Mouse (Mus musculus): ENCODE measurements around the gene Tcf7. TPM values are rescaled to one million over a fixed set of nuclear protein-coding genes. Genes with fewer than 3 reads are reported as not detected.
"Not testable (repeated sequence)": the region's sequence is repeated elsewhere in the genome, so short reads cannot be mapped to it uniquely, and the experiment has no call there.

Gene Tcf7
- polyA plus RNA-seq, 1 experiment from 2014 or later: 16.0 TPM

GRCm38 (mm10) chr11:52227053-52227452 is 55.8 kb downstream of the Tcf7 start:
- no peaks in the 10 kb centered on the region for H3K27me3 ChIP-seq (ENCODE audit: insufficient read depth, low read length)
- no peak overlapping the region for H3K27ac ChIP-seq
- 74% methylated on average over 3 of the region's 3 CpGs for WGBS
- H3K4me1 ChIP-seq (replicated peaks; ENCODE audit: insufficient read depth, low read length): no peaks in the 10 kb centered on the region
- H3K9ac ChIP-seq (ENCODE audit: low read depth, low read length): no peak overlapping the region
- no peak overlapping the region for H3K4me3 ChIP-seq (replicated peaks; ENCODE audit: low read depth, low read length)
- H3K36me3 ChIP-seq (ENCODE audit: insufficient read depth, low read length): no peaks in the 10 kb centered on the region
- H3K4me2 ChIP-seq (ENCODE audit: low read length): no peak overlapping the region
- H3K9me3 ChIP-seq (replicated peaks; ENCODE audit: low read length): no peaks in the 10 kb centered on the region
- DNase-seq (ENCODE audit: low spot score) (no peak), ATAC-seq (replicated peaks; ENCODE audit: low FRiP score, low read depth) (no peak)
- TF ChIP-seq CTCF (IDR thresholded peaks at IDR 0.05; ENCODE audit: low read depth): no peak

GRCm38 (mm10) chr11:52225986-52226599 is 56.7 kb downstream of the Tcf7 start:
- Histone ChIP-seq H3K27me3 (ENCODE audit: insufficient read depth, low read length) (no peaks in the 10 kb centered on the region), H3K27ac (no peak overlapping the region)
- WGBS: 61% methylated on average over 3 of the region's 3 CpGs

GRCm38 (mm10) chr11:52223968-52224682 is 58.7 kb downstream of the Tcf7 start:
- peak overlapping the region; percentile 74 for H3K27ac ChIP-seq
- TF ChIP-seq CTCF (IDR thresholded peaks at IDR 0.05; ENCODE audit: low read depth): peak; percentile 16; the same call in 1 of the 2 replicates
- no peaks in the 10 kb centered on the region for H3K4me1 ChIP-seq (replicated peaks; ENCODE audit: insufficient read depth, low read length)
- no peaks in the 10 kb centered on the region for H3K27me3 ChIP-seq (ENCODE audit: insufficient read depth, low read length)
- H3K36me3 ChIP-seq (ENCODE audit: insufficient read depth, low read length): no peaks in the 10 kb centered on the region
- 10% methylated on average over 19 of the region's 19 CpGs for WGBS
- ATAC-seq (replicated peaks; ENCODE audit: low FRiP score, low read depth) (peak; percentile 88), DNase-seq (ENCODE audit: low spot score) (peak; percentile 78)
- H3K4me3 ChIP-seq (replicated peaks; ENCODE audit: low read depth, low read length): no peak overlapping the region
- no peak overlapping the region for H3K9ac ChIP-seq (ENCODE audit: low read depth, low read length)
- H3K4me2 ChIP-seq (ENCODE audit: low read length): peak overlapping the region; percentile 37
- no peaks in the 10 kb centered on the region for H3K9me3 ChIP-seq (replicated peaks; ENCODE audit: low read length)

More at GRCm38 (mm10) chr11:52225986-52226599, 56.7 kb downstream of the Tcf7 start:
- Histone ChIP-seq H3K4me3 (replicated peaks; ENCODE audit: low read depth, low read length) (no peak overlapping the region), H3K4me2 (ENCODE audit: low read length) (no peak overlapping the region), H3K36me3 (ENCODE audit: insufficient read depth, low read length) (no peaks in the 10 kb centered on the region), H3K4me1 (replicated peaks; ENCODE audit: insufficient read depth, low read length) (no peaks in the 10 kb centered on the region), H3K9me3 (replicated peaks; ENCODE audit: low read length) (no peaks in the 10 kb centered on the region), H3K9ac (ENCODE audit: low read depth, low read length) (no peak overlapping the region)
- DNase-seq (ENCODE audit: low spot score) (no peak), ATAC-seq (replicated peaks; ENCODE audit: low FRiP score, low read depth) (no peak)
- TF ChIP-seq CTCF (IDR thresholded peaks at IDR 0.05; ENCODE audit: low read depth): peak; percentile 19; the same call in 1 of the 2 replicates

GRCm38 (mm10) chr11:52222891-52223290 is 59.9 kb downstream of the Tcf7 start:
- Histone ChIP-seq H3K9ac (ENCODE audit: low read depth, low read length) (no peak overlapping the region), H3K4me2 (ENCODE audit: low read length) (no peak overlapping the region), H3K9me3 (replicated peaks; ENCODE audit: low read length) (no peaks in the 10 kb centered on the region), H3K36me3 (ENCODE audit: insufficient read depth, low read length) (no peaks in the 10 kb centered on the region), H3K27me3 (ENCODE audit: insufficient read depth, low read length) (no peaks in the 10 kb centered on the region), H3K4me1 (replicated peaks; ENCODE audit: insufficient read depth, low read length) (no peaks in the 10 kb centered on the region), H3K27ac (no peak overlapping the region), H3K4me3 (replicated peaks; ENCODE audit: low read depth, low read length) (no peak overlapping the region)
- no peak for DNase-seq (ENCODE audit: low spot score)
- no peak for ATAC-seq (replicated peaks; ENCODE audit: low FRiP score, low read depth)
- 73% methylated on average over 6 of the region's 6 CpGs for WGBS
- TF ChIP-seq CTCF (IDR thresholded peaks at IDR 0.05; ENCODE audit: low read depth): peak; percentile 61

- not testable (repeated sequence) for H3K4me3 ChIP-seq (replicated peaks; ENCODE audit: low read depth, low read length); ATAC-seq (replicated peaks; ENCODE audit: low FRiP score, low read depth); H3K9me3 ChIP-seq (replicated peaks; ENCODE audit: low read length); DNase-seq (ENCODE audit: low spot score); H3K4me2 ChIP-seq (ENCODE audit: low read length); H3K27me3 ChIP-seq (ENCODE audit: insufficient read depth, low read length); H3K9ac ChIP-seq (ENCODE audit: low read depth, low read length); H3K4me1 ChIP-seq (replicated peaks; ENCODE audit: insufficient read depth, low read length); H3K27ac ChIP-seq; H3K36me3 ChIP-seq (ENCODE audit: insufficient read depth, low read length)
- 86% methylated on average over 6 of the region's 6 CpGs for WGBS
These were observed 60.9 kb downstream of the Tcf7 start for GRCm38 (mm10) chr11:52221921-52222320.

- no peak overlapping the region for H3K9ac ChIP-seq (ENCODE audit: low read depth, low read length)
- no peaks in the 10 kb centered on the region for H3K27me3 ChIP-seq (ENCODE audit: insufficient read depth, low read length)
- no peak overlapping the region for H3K4me3 ChIP-seq (replicated peaks; ENCODE audit: low read depth, low read length)
- no peaks in the 10 kb centered on the region for H3K36me3 ChIP-seq (ENCODE audit: insufficient read depth, low read length)
- peak; percentile 90 for TF ChIP-seq CTCF (IDR thresholded peaks at IDR 0.05; ENCODE audit: low read depth)
- 11% methylated on average over 4 of the region's 4 CpGs for WGBS
- ATAC-seq (replicated peaks; ENCODE audit: low FRiP score, low read depth): peak; percentile 34; the same call in 1 of the 2 replicates
- H3K4me2 ChIP-seq (ENCODE audit: low read length): no peak overlapping the region
- no peaks in the 10 kb centered on the region for H3K9me3 ChIP-seq (replicated peaks; ENCODE audit: low read length)
- H3K4me1 ChIP-seq (replicated peaks; ENCODE audit: insufficient read depth, low read length): no peaks in the 10 kb centered on the region
- H3K27ac ChIP-seq: no peak overlapping the region
- peak; percentile 79 for DNase-seq (ENCODE audit: low spot score)
These were observed 62.5 kb downstream of the Tcf7 start for GRCm38 (mm10) chr11:52220282-52220681.

Measured in kidney, postnatal 0 days (tissue).